Mouse (Mus musculus) adrenal gland, postnatal 10 days (tissue): Measurements from ENCODE around the gene C5ar1. TPM values are rescaled to one million over a fixed set of nuclear protein-coding genes. Genes with fewer than 3 reads are reported as not detected.
"Not testable (repeated sequence)": the region's sequence is repeated elsewhere in the genome, so short reads cannot be mapped to it uniquely, and the experiment has no call there.

Source experiments
- DNase-seq: peaks from one replicate; pipeline ENCODE4 v3.0.0; 2021; ENCODE audit warnings: mixed read lengths
- long read RNA-seq, 2 experiments: library from polyadenylated mRNA; stranded (forward); transcript quantifications; one replicate each; pipeline ENCODE4 v2.0.0; 2021
- total RNA-seq, 2 experiments: library from RNA; stranded (reverse); gene quantifications; 2 replicates each; pipeline ENCODE4 v1.2.3; 2021

Gene C5ar1
- total RNA-seq = 1 to 10 TPM; 2.7 to 3.9 TPM
- long read RNA-seq, experiment 1, partial matches to known transcripts = 0 of 3 reads
- long read RNA-seq, experiment 1, other reads (novel, unspliced or antisense) = 1 of 3 reads
- long read RNA-seq, experiment 2, partial matches to known transcripts = 0 of 2 reads
- long read RNA-seq, experiment 2, other reads (novel, unspliced or antisense) = 0 of 2 reads

GRCm38 (mm10) chr7:16259110-16259590 lies at the start of gene C5ar1:
Gene C5ar1, minus strand, starts transcription at chr7:16259540.
- DNase-seq = no peak

- no peak for DNase-seq
Observed at GRCm38 (mm10) chr7:16308555-16309317, 49.4 kb upstream of the C5ar1 start.

- DNase-seq = not testable (repeated sequence)
Observed at GRCm38 (mm10) chr7:16308093-16308492, 48.8 kb upstream of the C5ar1 start, which contains the start of gene Bbc3. Gene Bbc3, plus strand, starts transcription at chr7:16308393.

GRCm38 (mm10) chr7:16307141-16307540 lies 47.8 kb upstream of the C5ar1 start:
- not testable (repeated sequence) for DNase-seq

- DNase-seq = peak; percentile 94
Observed at GRCm38 (mm10) chr7:16299419-16300035, 40.2 kb upstream of the C5ar1 start.

GRCm38 (mm10) chr7:16298927-16299326 lies 39.6 kb upstream of the C5ar1 start:
- no peak for DNase-seq

- DNase-seq = no peak
Observed at GRCm38 (mm10) chr7:16297616-16298015, 38.3 kb upstream of the C5ar1 start.

GRCm38 (mm10) chr7:16296766-16297390 lies 37.5 kb upstream of the C5ar1 start:
- peak; percentile 92 for DNase-seq

- no peak for DNase-seq
Observed at GRCm38 (mm10) chr7:16296146-16296545, 36.8 kb upstream of the C5ar1 start.

GRCm38 (mm10) chr7:16295321-16295900 lies 36.1 kb upstream of the C5ar1 start:
- DNase-seq = peak; percentile 86

- DNase-seq = peak; percentile 97
Observed at GRCm38 (mm10) chr7:16294837-16295236, 35.5 kb upstream of the C5ar1 start.

- DNase-seq = no peak
Observed at GRCm38 (mm10) chr7:16294346-16294745, 35.0 kb upstream of the C5ar1 start.

- no peak for DNase-seq
Observed at GRCm38 (mm10) chr7:16287791-16288190, 28.5 kb upstream of the C5ar1 start.

- DNase-seq = no peak
Observed at GRCm38 (mm10) chr7:16287016-16287415, 27.7 kb upstream of the C5ar1 start.

GRCm38 (mm10) chr7:16286026-16286961 lies 27.0 kb upstream of the C5ar1 start, which contains the start of gene Ccdc9:
Gene Ccdc9, minus strand, starts transcription at chr7:16286795.
- peak; percentile 100 for DNase-seq

- DNase-seq = peak; percentile 73
Observed at GRCm38 (mm10) chr7:16285450-16286025, 26.2 kb upstream of the C5ar1 start.

GRCm38 (mm10) chr7:16284904-16285303 lies 25.6 kb upstream of the C5ar1 start:
- no peak for DNase-seq

- DNase-seq = no peak
Observed at GRCm38 (mm10) chr7:16284001-16284400, 24.7 kb upstream of the C5ar1 start.

- no peak for DNase-seq
Observed at GRCm38 (mm10) chr7:16282334-16282733, 23.0 kb upstream of the C5ar1 start.

- no peak for DNase-seq
Observed at GRCm38 (mm10) chr7:16280721-16281120, 21.4 kb upstream of the C5ar1 start.
